Mouse (Mus musculus): ENCODE measurements at regions not wholly inside any gene's neighbourhood (a gene's known extent, or its start where the extent isn't known, plus 50 kb on each side); places are given as distances from the start of the nearest gene placed in this dataset.

- DNase-seq (ENCODE audit: low read depth): no peak
These were observed 477.4 kb upstream of the Diaph2 start for GRCm38 (mm10) chrX:129272135-129272534.

GRCm38 (mm10) chrX:129303987-129304386 is 445.6 kb upstream of the Diaph2 start:
- peak; percentile 49 for DNase-seq (ENCODE audit: low read depth)

GRCm38 (mm10) chrX:129309380-129309779 is 440.2 kb upstream of the Diaph2 start:
- no peak for DNase-seq (ENCODE audit: low read depth)

DNA sequence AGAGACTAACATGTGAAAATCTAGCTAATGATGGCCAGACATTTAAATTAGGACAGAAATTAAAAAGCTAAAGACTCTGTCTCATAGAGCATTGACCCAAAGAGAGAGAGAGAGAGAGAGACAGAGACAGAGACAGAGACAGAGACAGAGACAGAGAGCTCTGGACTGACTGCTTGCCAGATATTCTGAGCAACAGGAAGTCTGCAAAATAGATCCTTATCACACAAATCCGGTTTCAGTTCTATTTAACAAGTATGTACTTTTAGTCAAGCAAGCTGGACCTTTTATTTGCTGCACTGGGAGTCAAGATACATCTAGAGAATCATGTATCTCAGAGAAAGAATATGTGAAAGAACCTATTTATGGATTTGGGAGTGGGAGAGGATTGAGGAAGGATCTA is 420.1 kb upstream of the Diaph2 start:
- DNase-seq (ENCODE audit: low read depth): no peak

DNA sequence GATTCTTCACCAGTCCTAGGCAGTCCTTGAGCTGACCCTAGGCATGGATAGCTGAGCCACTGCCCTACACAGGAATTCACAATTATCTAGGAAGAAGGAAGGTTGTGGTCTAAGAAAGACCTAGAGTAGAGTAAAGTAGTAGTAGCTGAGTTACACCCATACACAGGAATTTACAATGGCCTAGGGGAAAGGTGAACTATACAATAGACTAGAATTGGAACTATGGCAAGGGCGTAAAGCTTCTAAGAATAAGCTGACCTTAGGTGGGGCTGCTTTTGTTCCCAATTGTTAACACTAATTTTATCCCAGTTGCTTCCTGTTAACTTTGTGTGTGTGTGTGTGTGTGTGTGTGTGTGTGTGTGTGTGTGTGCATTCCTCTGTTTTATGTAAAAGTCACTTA is 416.7 kb upstream of the Diaph2 start:
- DNase-seq (ENCODE audit: low read depth): no peak
